Mouse (Mus musculus) spleen, adult 2 months (tissue): ENCODE measurements around the gene Grb14.

Experiments
- CTCF ChIP-seq: fragments of 200-500 bp; IDR thresholded peaks from 2 replicates; pipeline ENCODE4 v1.5.1; 2011; ENCODE audit warnings: mild to moderate bottlenecking, inconsistent platforms; ENCODE audit not compliant: insufficient read depth, insufficient read length, insufficient replicate concordance; ENCODE audit errors: extremely low read depth
- POLR2A ChIP-seq: fragments of 200-500 bp; IDR thresholded peaks from 2 replicates; pipeline ENCODE4 v1.6.1; 2011; ENCODE audit warnings: low read depth, low read length, inconsistent platforms

DNA sequence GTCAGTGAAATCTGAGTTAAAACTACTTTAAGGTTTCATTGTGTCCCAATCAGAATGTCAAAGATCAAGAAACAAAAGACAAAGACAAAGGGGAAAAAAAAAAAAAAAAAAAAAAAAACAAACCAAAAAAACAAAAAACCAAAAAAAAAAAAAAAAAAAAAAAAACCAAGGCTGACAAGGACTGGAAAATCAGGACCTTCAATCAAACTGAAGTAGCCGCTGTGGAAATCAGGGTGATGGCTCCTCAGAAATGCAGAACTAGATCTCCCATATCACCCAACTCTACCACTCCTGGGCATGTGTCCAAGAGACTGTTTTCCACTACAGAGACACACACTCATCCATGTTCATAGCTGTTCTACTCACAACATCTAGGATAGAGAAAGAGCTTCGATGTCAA is 29.0 kb upstream of the Grb14 start:
- TF ChIP-seq CTCF = no peak
- no peak for TF ChIP-seq POLR2A
